Comparison of ENCODE assay signal across 8 mouse cellular contexts in the genomic region with DNA sequence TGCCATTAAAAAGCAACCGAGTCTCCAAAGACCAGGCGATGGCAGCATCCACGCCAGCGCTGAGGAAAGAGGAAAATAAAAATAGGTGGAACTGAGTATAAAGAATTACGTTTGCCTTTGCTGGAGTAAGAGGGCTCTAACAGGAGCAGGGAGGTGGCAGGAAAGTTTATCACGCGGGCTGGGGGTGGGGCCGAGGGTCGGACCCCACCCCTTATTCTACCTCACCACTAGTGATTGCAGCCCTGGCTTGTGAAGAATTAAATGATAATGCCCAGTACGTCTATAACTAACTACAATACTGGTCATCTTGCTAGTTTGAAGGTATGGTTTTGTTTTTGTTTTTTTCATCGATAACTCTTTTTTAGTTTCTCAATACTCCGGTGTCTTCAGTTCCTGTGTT. TPM values are rescaled to one million over a fixed set of nuclear protein-coding genes. Genes with fewer than 3 reads are reported as not detected.
DNase-seq lines count a peak whose midpoint lies in the region; ATAC-seq and TF ChIP-seq lines count a peak whose summit lies in the region.

No protein-coding gene starts in this region.

- DNase-seq in CD4-positive helper T cell, adult 2 months (ENCODE audit: low read depth, low spot score) = peak; percentile 23
- no peak for DNase-seq in forebrain, postnatal 0 days
- DNase-seq in right cerebral cortex, postnatal 25 days = no peak
- DNase-seq in c-Kit-positive CD71-positive TER-119-positive erythroid progenitor cells, embryonic 14.5 days (ENCODE audit: low spot score) = no peak
- no peak for DNase-seq in embryo, embryonic 10.5 days (ENCODE audit: low spot score)

- peaks cover 45% of the 10 kb centered on the region for H3K27me3 ChIP-seq in erythroblast, embryonic 14.5 days (ENCODE audit: control insufficient read depth)
- H3K27me3 ChIP-seq in forebrain, postnatal 0 days (ENCODE audit: insufficient read depth, low read length) = no peaks in the 10 kb centered on the region
- peaks cover 33% of the 10 kb centered on the region for H3K27me3 ChIP-seq in liver, embryonic 16.5 days (ENCODE audit: control insufficient read depth, insufficient read depth, low read depth, low read length)

- H3K27ac ChIP-seq in forebrain, postnatal 0 days (ENCODE audit: low read depth, low read length) = no peak overlapping the region
- H3K27ac ChIP-seq in liver, embryonic 16.5 days (ENCODE audit: low read length) = no peak overlapping the region

- H3K9me3 ChIP-seq in erythroblast, embryonic 14.5 days (ENCODE audit: control insufficient read depth, low read length) = peaks cover 3% of the 10 kb centered on the region; the same call in 1 of the 2 replicates
- H3K9me3 ChIP-seq in forebrain, postnatal 0 days (ENCODE audit: low read length) = no peaks in the 10 kb centered on the region
- no peaks in the 10 kb centered on the region for H3K9me3 ChIP-seq in liver, embryonic 16.5 days (replicated peaks; ENCODE audit: control insufficient read depth, low read length)

- 17% methylated on average over 12 of the region's 12 CpGs for WGBS in forebrain, postnatal 0 days
- WGBS in liver, embryonic 16.5 days (ENCODE audit: insufficient replicate concordance) = 9% methylated on average over 12 of the region's 12 CpGs

- no peak for ATAC-seq in erythroblast, adult 5-6 weeks (replicated peaks; ENCODE audit: low FRiP score, poor library complexity, severe bottlenecking)
- no peak for ATAC-seq in forebrain, postnatal 0 days
- ATAC-seq in liver, embryonic 16.5 days (ENCODE audit: low read depth) = no peak

- TF ChIP-seq CTCF in forebrain, postnatal 0 days (IDR thresholded peaks at IDR 0.05; ENCODE audit: low read depth) = no peak

- peak overlapping the region; percentile 82 for H3K4me2 ChIP-seq in forebrain, postnatal 0 days (ENCODE audit: low read depth)
- H3K4me2 ChIP-seq in liver, embryonic 16.5 days (ENCODE audit: low read depth, low read length) = peak overlapping the region; percentile 66

- peak overlapping the region; percentile 69 for H3K4me3 ChIP-seq in erythroblast, embryonic 14.5 days (replicated peaks)
- H3K4me3 ChIP-seq in forebrain, postnatal 0 days (ENCODE audit: low read depth, low read length) = peak overlapping the region; percentile 54
- peak overlapping the region; percentile 60 for H3K4me3 ChIP-seq in liver, embryonic 16.5 days (ENCODE audit: low read depth, low read length)

- H3K9ac ChIP-seq in forebrain, postnatal 0 days = peak overlapping the region; percentile 58; the same call in 1 of the 2 replicates
- peak overlapping the region; percentile 57 for H3K9ac ChIP-seq in liver, embryonic 16.5 days (ENCODE audit: low read depth, low read length)

- peaks cover 26% of the 10 kb centered on the region for H3K4me1 ChIP-seq in erythroblast, embryonic 14.5 days (ENCODE audit: control insufficient read depth)
- peaks cover 14% of the 10 kb centered on the region; the same call in 1 of the 2 replicates for H3K4me1 ChIP-seq in forebrain, postnatal 0 days (ENCODE audit: insufficient read depth)
- H3K4me1 ChIP-seq in liver, embryonic 16.5 days (ENCODE audit: control insufficient read depth, low read depth, low read length) = peaks cover 13% of the 10 kb centered on the region

- H3K36me3 ChIP-seq in erythroblast, embryonic 14.5 days (ENCODE audit: control insufficient read depth) = no peaks in the 10 kb centered on the region
- H3K36me3 ChIP-seq in forebrain, postnatal 0 days (ENCODE audit: insufficient read depth) = no peaks in the 10 kb centered on the region
- no peaks in the 10 kb centered on the region for H3K36me3 ChIP-seq in liver, embryonic 16.5 days (ENCODE audit: control insufficient read depth, insufficient read depth)

RNA-seq across cellular contexts. Expression of gene Ptpn21, which starts 3.4 kb away (rescaled TPM):
- not detected in 2 replicates for polyA plus RNA-seq in erythroblast, embryonic 14.5 days (2012)
- 0.21 and 0.58 TPM in 2 replicates for total RNA-seq in erythroblast, adult 5-6 weeks (2015; ENCODE audit: low replicate concordance)
- total RNA-seq in erythroblast, adult 5-6 weeks (2017; ENCODE audit: low replicate concordance) = 0.70 and 2.2 TPM in 2 replicates
- total RNA-seq in forebrain, postnatal 0 days (2014; rRNA removed) = 3.1 and 4.0 TPM in 2 replicates
- 1.2 and 1.3 TPM in 2 replicates for polyA plus RNA-seq in forebrain, postnatal 0 days (2015; fragmentation: Nextera tagmentation; extraction: Ambion mirVana)
- 2.2 and 2.9 TPM in 2 replicates for polyA plus RNA-seq in liver, embryonic 16.5 days (2015; fragmentation: Nextera tagmentation; extraction: Ambion mirVana)

RNA-seq across cellular contexts. Expression of gene Zc3h14, which starts 13.0 kb away (rescaled TPM):
- 0.36 and 0.65 TPM in 2 replicates for polyA plus RNA-seq in erythroblast, embryonic 14.5 days (2012)
- total RNA-seq in erythroblast, adult 5-6 weeks (2015; ENCODE audit: low replicate concordance) = 50.4 and 53.4 TPM in 2 replicates
- total RNA-seq in erythroblast, adult 5-6 weeks (2017; ENCODE audit: low replicate concordance) = 38.3 and 39.4 TPM in 2 replicates
- total RNA-seq in forebrain, postnatal 0 days (2014; rRNA removed) = 130 and 134 TPM in 2 replicates
- polyA plus RNA-seq in forebrain, postnatal 0 days (2015; fragmentation: Nextera tagmentation; extraction: Ambion mirVana) = 103 and 113 TPM in 2 replicates
- 30.8 and 31.8 TPM in 2 replicates for polyA plus RNA-seq in liver, embryonic 16.5 days (2015; fragmentation: Nextera tagmentation; extraction: Ambion mirVana)

Comparison
In these comparisons a context has a peak if more than half of its experiments do, and no peak if none do; other contexts are left out.
1. RNA of gene Zc3h14, which starts 13.0 kb away (polyA plus RNA-seq): 103 to 113 TPM in forebrain, postnatal 0 days and 30.8 to 31.8 TPM in liver, embryonic 16.5 days; 0.36 to 0.65 TPM in erythroblast, embryonic 14.5 days; every median in the first group is over 10 times any median in the second.
2. Peak in every context shown above with its lines, with median percentiles within 50 percentile points of each other: H3K4me3 ChIP-seq.